Mouse (Mus musculus) embryonic facial prominence, embryonic 14.5 days (tissue): ENCODE measurements around the gene Aqp5. TPM values are rescaled to one million over a fixed set of nuclear protein-coding genes. Genes with fewer than 3 reads are reported as not detected.

ENCODE experiments used
- ATAC-seq: fragments of 200-750 bp; cut with Nextera tagmentation; 2 replicates; pipeline ENCODE4 v1.8.0; 2017; ENCODE audit warnings: low read depth, moderate number of reproducible peaks, moderate TSS enrichment
- DNase-seq: peaks from one replicate; pipeline ENCODE4 v3.0.0-alpha.2; 2015; ENCODE audit warnings: low spot score
- H3K27ac ChIP-seq: fragments of 300-500 bp; sonication (generic); replicated peaks from 2 replicates; pipeline ENCODE4 v1.5.1; 2014; ENCODE audit warnings: low read depth, mild to moderate bottlenecking, low read length, moderate library complexity
- H3K27me3 ChIP-seq: fragments of 300-500 bp; sonication (generic); replicated peaks from 2 replicates; pipeline ENCODE4 v1.6.1; 2014; ENCODE audit warnings: low read length; ENCODE audit not compliant: control insufficient read depth, insufficient read depth
- H3K36me3 ChIP-seq: fragments of 300-500 bp; sonication (generic); 2 replicates; pipeline ENCODE4 v1.6.1; 2014; ENCODE audit warnings: low read length, mixed read lengths; ENCODE audit not compliant: control insufficient read depth, insufficient read depth
- H3K4me1 ChIP-seq: fragments of 300-500 bp; sonication (generic); 2 replicates; pipeline ENCODE4 v1.6.1; 2014; ENCODE audit warnings: antibody characterized with exemption, low read length; ENCODE audit not compliant: control insufficient read depth, insufficient read depth
- H3K4me2 ChIP-seq: fragments of 300-500 bp; sonication (generic); 2 replicates; pipeline ENCODE4 v1.6.1; 2014; ENCODE audit warnings: low read depth, mild to moderate bottlenecking, low read length, moderate library complexity, mixed read lengths
- H3K4me3 ChIP-seq: fragments of 300-500 bp; sonication (generic); 2 replicates; pipeline ENCODE4 v1.5.1; 2014; ENCODE audit warnings: low read depth, mild to moderate bottlenecking, low read length
- H3K9ac ChIP-seq: fragments of 300-500 bp; sonication (generic); 2 replicates; pipeline ENCODE4 v1.6.1; 2014; ENCODE audit warnings: low read depth, mild to moderate bottlenecking, low read length, moderate library complexity, mixed read lengths
- H3K9me3 ChIP-seq: fragments of 300-500 bp; sonication (generic); 2 replicates; pipeline ENCODE4 v1.6.1; 2016; ENCODE audit warnings: low read length; ENCODE audit not compliant: control insufficient read depth
- WGBS: fragments of 180-500 bp; shearing (Covaris S2); extraction: QIAGEN DNeasy Blood & Tissue Kit; methylation state at CpG from one replicate; pipeline ENCODE4 v1.1.7; 2014; 5-methylcytosine and 5-hydroxymethylcytosine counted together
- polyA plus RNA-seq: library from polyadenylated mRNA; unstranded; fragments of >200 nt; fragmentation: Nextera tagmentation; extraction: Ambion mirVana; gene quantifications from 2 replicates; pipeline ENCODE4 v1.2.1, GENCODE M21; 2014

The Aqp5 gene
- 1.8 and 2.9 TPM in 2 replicates for polyA plus RNA-seq

DNA sequence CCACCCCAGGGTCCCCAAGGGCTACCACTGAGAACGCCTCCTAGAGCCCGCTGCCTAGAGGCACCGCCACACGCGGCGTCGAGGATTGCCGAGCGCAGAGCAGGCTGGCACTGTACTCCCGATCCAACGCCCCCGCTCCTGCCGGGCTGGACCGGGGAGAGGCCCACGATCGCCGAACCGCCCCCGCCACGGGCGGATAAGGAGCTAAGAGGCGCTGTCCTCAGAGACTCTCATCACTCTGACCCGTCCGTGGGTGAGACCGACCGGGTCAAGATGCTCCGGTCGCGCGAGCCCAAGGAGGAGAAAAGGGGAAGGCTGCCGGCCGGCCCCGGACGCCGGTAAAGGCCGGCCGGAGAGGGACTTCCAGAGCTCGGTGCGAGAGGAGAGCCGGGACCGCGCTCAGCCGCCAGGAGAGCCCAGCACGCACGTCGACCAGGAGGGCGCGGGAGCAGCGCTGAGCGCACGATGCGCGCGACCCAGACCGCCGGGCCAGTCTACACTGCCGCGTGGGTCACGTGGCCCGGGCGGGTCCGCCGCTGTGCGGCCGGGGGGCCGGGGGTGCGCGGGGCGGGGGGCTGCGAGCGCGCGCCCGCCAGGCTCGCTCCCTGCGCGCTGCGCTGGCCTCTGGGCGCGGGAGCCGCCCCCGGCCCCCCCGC, at the start of gene Aqp5:
Gene Aqp5 (plus strand): TSS at position 354 of the 656 bp plus-strand sequence.
- Histone ChIP-seq H3K27ac (no peak within 1 kb of the TSS; the same call in 1 of the 2 replicates), H3K36me3 (no peaks in the 10 kb centered on the region), H3K9me3 (no peaks in the 10 kb centered on the region), H3K4me2 (peak within 1 kb of the TSS; percentile 70), H3K4me1 (0 out of 2 replicates have a peak, but pooled peaks cover 4% of the 10 kb centered on the region), H3K9ac (peak within 1 kb of the TSS; percentile 49), H3K4me3 (peak within 1 kb of the TSS; percentile 44), H3K27me3 (peaks cover 99% of the 10 kb centered on the region)
- ATAC-seq (peak; percentile 81), DNase-seq (peak; percentile 43)
- WGBS = under 1% methylated on average over 45 of the region's 83 CpGs

DNA sequence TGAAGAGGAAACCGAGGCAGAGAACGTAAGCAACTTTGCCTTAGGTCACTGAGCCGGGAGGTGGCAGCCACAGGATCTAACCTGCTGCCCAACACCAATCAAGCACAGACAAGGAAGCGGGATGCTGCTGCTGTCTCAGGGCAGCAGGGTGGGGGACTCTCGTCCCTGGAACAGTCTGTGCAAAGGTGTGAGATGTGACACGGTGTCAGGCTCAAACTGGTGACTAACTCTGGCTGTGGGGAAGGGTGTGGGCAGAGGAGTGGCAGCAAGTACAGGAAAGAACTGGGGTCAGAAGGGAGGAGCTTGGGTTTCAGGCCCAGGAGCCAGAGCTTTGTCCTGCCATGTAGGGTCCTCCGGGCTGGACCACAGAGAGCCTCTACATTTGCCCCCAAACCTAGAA, 46.5 kb upstream of the Aqp5 start:
- Histone ChIP-seq H3K4me1 (peaks cover 16% of the 10 kb centered on the region), H3K36me3 (no peaks in the 10 kb centered on the region), H3K27me3 (no peaks in the 10 kb centered on the region; the same call in 1 of the 2 replicates), H3K9ac (no peak overlapping the region), H3K4me3 (no peak overlapping the region), H3K4me2 (no peak overlapping the region), H3K9me3 (no peaks in the 10 kb centered on the region), H3K27ac (no peak overlapping the region)
- DNase-seq = no peak
- ATAC-seq = no peak
- WGBS = 60% methylated on average over 7 of the region's 7 CpGs

DNA sequence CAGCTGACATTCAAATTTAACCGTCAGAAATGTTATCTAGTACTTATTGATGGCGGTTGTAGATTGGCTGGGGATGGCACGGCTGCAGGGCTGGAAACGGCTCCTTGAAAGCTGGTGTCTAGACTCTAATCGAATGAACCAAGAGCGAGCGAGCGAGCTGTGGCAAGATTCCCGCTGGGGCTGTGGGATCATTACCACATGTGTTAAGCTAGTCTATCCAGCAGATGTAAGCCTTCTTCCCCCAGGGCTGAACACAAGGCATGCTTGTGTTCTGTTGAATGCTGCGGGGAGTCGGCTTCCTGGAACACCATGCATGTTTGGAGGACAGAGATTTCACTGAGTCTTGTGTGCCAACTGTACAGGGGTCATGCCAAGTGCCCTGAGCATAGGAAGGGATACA, 44.0 kb upstream of the Aqp5 start:
- no peak overlapping the region; the same call in 1 of the 2 replicates for H3K4me2 ChIP-seq
- ATAC-seq (peak; percentile 72; the same call in 1 of the 2 replicates), DNase-seq (peak; percentile 91)
- no peak overlapping the region for H3K9ac ChIP-seq
- H3K4me1 ChIP-seq = peaks cover 16% of the 10 kb centered on the region
- H3K27ac ChIP-seq = no peak overlapping the region
- H3K36me3 ChIP-seq = no peaks in the 10 kb centered on the region
- H3K9me3 ChIP-seq = no peaks in the 10 kb centered on the region
- H3K4me3 ChIP-seq = no peak overlapping the region
- H3K27me3 ChIP-seq = no peaks in the 10 kb centered on the region; the same call in 1 of the 2 replicates
- 16% methylated on average over 11 of the region's 11 CpGs for WGBS

DNA sequence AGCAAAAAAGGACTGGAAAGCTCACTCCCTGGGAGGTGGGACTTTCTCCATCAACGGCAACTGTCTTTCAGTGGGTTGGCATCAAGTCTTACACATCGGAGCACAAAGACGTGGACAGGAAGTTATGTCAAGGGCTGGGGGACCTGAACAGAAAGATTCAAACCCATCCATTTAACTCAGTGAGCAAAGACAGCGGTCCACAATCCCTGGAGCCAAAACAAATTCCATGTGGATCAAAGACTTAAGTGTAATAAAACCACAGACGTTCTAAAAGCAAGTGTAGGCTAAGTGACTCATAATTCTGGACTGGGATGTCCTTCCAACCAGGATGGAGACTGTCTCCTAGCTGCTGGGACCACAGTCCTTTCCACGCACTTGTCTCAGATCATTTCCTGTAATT, 42.9 kb upstream of the Aqp5 start:
- H3K27me3 ChIP-seq = no peaks in the 10 kb centered on the region; the same call in 1 of the 2 replicates
- DNase-seq = no peak
- no peak for ATAC-seq
- WGBS = 54% methylated on average over 6 of the region's 6 CpGs
- H3K4me1 ChIP-seq = peaks cover 16% of the 10 kb centered on the region
- no peaks in the 10 kb centered on the region for H3K9me3 ChIP-seq
- no peak overlapping the region for H3K27ac ChIP-seq
- no peak overlapping the region for H3K9ac ChIP-seq
- no peak overlapping the region for H3K4me3 ChIP-seq
- no peaks in the 10 kb centered on the region for H3K36me3 ChIP-seq
- H3K4me2 ChIP-seq = no peak overlapping the region

DNA sequence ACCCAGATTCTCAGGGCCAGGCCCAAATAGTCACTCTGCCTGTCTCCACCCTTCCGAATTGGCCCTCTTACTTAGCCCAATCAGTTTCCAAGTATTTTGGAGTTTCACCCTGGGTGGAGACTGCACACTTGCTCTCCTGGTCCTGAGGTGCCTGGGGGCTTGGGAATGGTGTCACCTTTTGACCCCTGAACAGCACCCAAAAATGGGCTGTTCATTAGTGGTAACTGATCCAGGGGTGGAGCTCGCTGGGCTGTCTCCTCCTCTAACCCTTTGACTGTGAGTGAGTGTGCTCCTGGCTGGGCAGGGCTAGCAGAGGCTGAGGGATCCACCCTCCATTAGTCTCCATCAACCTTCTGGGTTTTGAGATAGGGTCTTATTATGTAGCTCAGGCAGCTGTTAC, 40.7 kb upstream of the Aqp5 start:
- no peak for DNase-seq
- H3K27me3 ChIP-seq = no peaks in the 10 kb centered on the region
- H3K36me3 ChIP-seq = no peaks in the 10 kb centered on the region
- 44% methylated on average over 2 of the region's 2 CpGs for WGBS
- peaks cover 26% of the 10 kb centered on the region for H3K4me1 ChIP-seq
- H3K9me3 ChIP-seq = no peaks in the 10 kb centered on the region
- H3K27ac ChIP-seq = no peak overlapping the region
- no peak overlapping the region for H3K9ac ChIP-seq
- H3K4me3 ChIP-seq = no peak overlapping the region
- H3K4me2 ChIP-seq = no peak overlapping the region
- ATAC-seq = no peak

DNA sequence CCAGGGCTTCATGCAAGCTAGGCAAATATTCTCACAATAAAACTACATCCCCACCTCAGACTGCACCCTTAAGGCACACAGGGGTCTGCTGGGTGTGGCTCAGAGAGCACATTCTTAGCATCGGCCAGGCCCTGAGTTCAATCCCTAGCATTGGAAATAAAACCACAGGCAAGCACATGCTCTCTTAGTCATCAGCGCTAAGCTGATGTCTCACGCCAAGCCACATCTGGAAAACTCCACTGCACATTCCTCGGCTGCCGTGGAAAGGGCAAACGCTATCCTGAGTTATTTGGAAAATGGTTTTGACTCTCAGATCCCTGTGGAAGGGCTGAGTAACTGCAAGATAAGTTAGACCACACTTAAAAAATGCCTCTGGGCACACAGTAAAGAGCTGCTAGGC, 36.8 kb upstream of the Aqp5 start:
- Histone ChIP-seq H3K9me3 (no peaks in the 10 kb centered on the region), H3K4me3 (no peak overlapping the region), H3K9ac (no peak overlapping the region), H3K4me2 (no peak overlapping the region), H3K27ac (0 out of 2 replicates have a peak overlapping the region, but pooled peaks have one; percentile 15), H3K27me3 (no peaks in the 10 kb centered on the region), H3K4me1 (peaks cover 10% of the 10 kb centered on the region; the same call in 1 of the 2 replicates), H3K36me3 (no peaks in the 10 kb centered on the region)
- 21% methylated on average over 6 of the region's 6 CpGs for WGBS
- ATAC-seq (peak; percentile 60; the same call in 1 of the 2 replicates), DNase-seq (peak; percentile 69)

DNA sequence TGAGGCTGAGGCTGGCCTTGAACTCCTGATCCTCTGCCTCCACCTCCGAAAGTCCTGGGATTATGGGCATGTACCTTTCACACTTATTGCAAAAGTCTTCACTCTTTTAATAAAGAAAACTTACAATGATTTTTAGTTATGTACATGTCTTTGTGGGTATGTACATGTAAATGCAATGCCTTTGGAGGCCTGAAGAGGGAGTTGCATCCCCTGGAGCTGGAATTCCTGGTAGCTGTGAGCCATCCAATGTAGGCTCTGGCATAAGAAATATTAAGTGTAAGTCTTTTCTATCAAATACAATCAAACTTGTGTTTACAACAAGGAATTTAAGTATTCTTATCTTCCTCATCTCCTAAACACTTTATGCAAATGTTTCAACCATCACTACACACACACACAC, 31.6 kb upstream of the Aqp5 start:
- Histone ChIP-seq H3K27me3 (no peaks in the 10 kb centered on the region), H3K4me3 (no peak overlapping the region), H3K36me3 (no peaks in the 10 kb centered on the region), H3K4me1 (peaks cover 6% of the 10 kb centered on the region; the same call in 1 of the 2 replicates), H3K9ac (no peak overlapping the region), H3K27ac (no peak overlapping the region), H3K9me3 (no peaks in the 10 kb centered on the region), H3K4me2 (no peak overlapping the region)
- WGBS = 89% methylated on average over 1 of the region's 1 CpGs
- DNase-seq (no peak), ATAC-seq (no peak)

DNA sequence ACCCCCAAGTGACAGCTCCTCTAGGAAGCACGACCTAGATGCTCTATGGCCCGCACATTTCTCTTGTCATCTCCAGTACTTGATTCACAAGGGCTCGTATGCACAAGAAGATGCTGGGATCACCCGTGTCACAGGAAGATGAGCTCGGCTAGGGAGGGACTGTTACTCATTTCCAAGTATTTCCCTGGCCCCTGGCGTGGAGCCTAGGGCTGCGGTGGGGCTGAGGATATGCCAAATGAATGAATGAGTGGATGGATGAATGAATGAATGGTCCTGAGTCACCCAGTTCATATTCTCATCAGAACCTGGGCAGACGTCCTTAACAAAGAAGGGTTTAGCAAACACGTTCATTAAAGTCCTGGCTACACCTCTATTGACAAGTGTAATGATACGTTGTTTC, 30.3 kb upstream of the Aqp5 start:
- WGBS = 80% methylated on average over 10 of the region's 10 CpGs
- no peak overlapping the region for H3K4me2 ChIP-seq
- H3K4me3 ChIP-seq = no peak overlapping the region
- DNase-seq (no peak), ATAC-seq (no peak)
- no peaks in the 10 kb centered on the region for H3K9me3 ChIP-seq
- no peaks in the 10 kb centered on the region for H3K4me1 ChIP-seq
- H3K27me3 ChIP-seq = no peaks in the 10 kb centered on the region
- no peaks in the 10 kb centered on the region for H3K36me3 ChIP-seq
- no peak overlapping the region for H3K9ac ChIP-seq
- H3K27ac ChIP-seq = no peak overlapping the region

DNA sequence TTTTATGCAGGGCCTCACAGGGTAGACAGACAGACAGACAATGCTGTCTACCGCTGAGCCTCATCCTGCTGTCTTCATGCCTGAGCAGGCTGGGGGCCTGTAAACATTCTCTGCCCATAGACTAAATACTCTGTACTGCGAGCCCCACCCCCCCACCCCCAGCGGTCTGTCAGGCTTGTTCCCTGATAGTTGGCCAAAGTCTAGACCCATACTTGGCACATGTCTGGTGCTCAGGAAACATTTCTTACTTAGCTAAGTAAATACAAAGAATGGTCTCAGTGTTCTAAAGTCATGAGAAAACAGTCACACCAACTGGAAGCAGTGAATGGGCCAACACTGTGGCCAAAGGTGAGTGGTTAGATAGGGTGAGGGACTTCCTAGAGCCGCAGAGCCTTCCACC, 23.2 kb upstream of the Aqp5 start:
- Histone ChIP-seq H3K4me1 (no peaks in the 10 kb centered on the region), H3K36me3 (no peaks in the 10 kb centered on the region), H3K4me2 (no peak overlapping the region), H3K27me3 (no peaks in the 10 kb centered on the region), H3K4me3 (no peak overlapping the region), H3K9ac (no peak overlapping the region), H3K27ac (no peak overlapping the region), H3K9me3 (no peaks in the 10 kb centered on the region)
- no peak for DNase-seq
- no peak for ATAC-seq
- WGBS = 70% methylated on average over 4 of the region's 4 CpGs
